Mouse (Mus musculus): ENCODE results near the gene Col4a6.

- no peak for TF ChIP-seq POLR2A (IDR thresholded peaks at IDR 0.05; ENCODE audit: low read depth, low read length)
- TF ChIP-seq CTCF (IDR thresholded peaks at IDR 0.05; ENCODE audit: extremely low read depth, insufficient read length, insufficient replicate concordance, low read depth, low read length) = no peak
Measured at GRCm38 (mm10) chrX:141157626-141158025, 316.2 kb downstream of the Col4a6 start.
